Mouse (Mus musculus) megakaryocyte-erythroid progenitor cell, adult 5-6 weeks (primary cell): ENCODE measurements around the gene Pitx2. TPM values are rescaled to one million over a fixed set of nuclear protein-coding genes. Genes with fewer than 3 reads are reported as not detected.

Experiments used
- ATAC-seq: replicated peaks from 2 replicates; pipeline ENCODE4 v1.8.0; 2016; ENCODE audit warnings: mild to moderate bottlenecking, inconsistent platforms; ENCODE audit not compliant: severe bottlenecking, poor library complexity, low FRiP score, low TSS enrichment
- total RNA-seq, 2 experiments: library from RNA; stranded (forward) in 1 of 2; stranded (reverse) in 1 of 2; fragments of 200-1000, 215-1000 nt in 1 of 2; fragments of >200 nt in 1 of 2; fragmentation: Nextera tagmentation in 1 of 2; gene quantifications; 2 replicates each; pipeline ENCODE4 v1.2.3; 2014 to 2017

Pitx2 gene
- total RNA-seq, 2 experiments from 2014 or later = not detected

DNA sequence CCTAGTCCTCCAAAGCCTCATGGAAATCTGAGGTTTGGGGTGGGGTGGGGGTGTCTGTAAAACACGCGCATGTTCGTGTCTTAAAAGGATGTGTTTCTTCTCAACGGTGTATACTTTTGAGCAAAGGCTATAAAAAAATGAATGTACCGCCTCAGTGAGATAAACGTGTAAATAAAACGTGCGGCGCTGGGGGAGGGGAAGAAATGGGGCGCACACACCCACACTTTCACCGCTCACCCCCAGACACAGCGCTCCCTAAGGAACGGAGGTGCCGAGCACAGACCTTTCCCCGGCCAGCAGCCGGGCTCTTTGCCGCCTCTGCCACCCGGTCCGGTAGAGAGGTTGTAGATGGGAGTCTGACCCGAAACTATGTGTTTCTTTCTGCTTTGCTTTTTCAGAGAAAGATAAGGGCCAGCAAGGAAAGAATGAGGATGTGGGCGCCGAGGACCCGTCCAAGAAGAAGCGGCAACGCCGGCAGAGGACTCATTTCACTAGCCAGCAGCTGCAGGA is 15.6 kb downstream of the Pitx2 start:
- no peak for ATAC-seq

DNA sequence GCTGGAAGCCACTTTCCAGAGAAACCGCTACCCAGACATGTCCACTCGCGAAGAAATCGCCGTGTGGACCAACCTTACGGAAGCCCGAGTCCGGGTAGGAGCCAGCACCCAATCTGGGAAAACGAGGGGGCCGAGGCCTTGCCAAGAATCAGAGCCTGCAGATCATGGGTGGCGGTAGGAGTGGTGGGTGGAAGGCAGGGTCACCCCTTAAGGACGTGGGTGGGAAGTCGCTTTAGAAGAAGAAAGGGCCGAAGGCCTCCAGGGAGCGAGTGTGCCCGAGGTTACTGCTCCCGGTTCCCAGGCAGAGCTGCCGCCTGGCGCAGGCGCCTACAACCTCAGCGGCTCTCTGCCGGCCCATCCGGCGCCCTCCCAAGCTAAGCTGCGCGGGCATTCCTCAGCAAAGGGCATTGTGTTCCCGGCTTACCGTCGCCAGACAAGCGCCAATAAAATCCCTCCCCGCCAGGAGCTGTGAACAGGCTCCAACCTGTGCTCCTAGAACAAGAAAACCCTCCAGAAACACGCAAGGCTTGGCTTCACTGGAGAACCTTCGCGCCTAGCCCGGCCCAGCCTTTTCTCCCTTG is 16.2 kb downstream of the Pitx2 start:
- no peak for ATAC-seq

DNA sequence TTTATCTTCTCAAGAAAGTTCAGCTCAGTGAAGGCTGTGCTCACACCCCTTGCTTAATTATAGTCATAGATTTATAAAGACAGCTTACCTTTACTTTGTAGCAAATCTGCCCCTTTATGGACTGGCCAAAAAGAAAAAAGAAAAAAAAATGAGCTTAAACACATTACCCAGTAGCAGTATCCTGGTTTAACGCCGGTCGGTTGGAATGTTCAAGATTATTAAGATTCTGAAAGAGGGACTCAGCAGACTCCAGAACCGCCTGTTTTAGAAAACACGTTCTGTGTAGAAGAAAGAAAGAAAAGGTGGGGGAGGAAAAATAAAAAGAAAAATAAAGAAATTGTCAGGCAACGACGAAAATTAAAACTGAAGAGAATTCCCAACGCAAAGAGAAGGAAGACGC is 16.8 kb downstream of the Pitx2 start:
- ATAC-seq = no peak

DNA sequence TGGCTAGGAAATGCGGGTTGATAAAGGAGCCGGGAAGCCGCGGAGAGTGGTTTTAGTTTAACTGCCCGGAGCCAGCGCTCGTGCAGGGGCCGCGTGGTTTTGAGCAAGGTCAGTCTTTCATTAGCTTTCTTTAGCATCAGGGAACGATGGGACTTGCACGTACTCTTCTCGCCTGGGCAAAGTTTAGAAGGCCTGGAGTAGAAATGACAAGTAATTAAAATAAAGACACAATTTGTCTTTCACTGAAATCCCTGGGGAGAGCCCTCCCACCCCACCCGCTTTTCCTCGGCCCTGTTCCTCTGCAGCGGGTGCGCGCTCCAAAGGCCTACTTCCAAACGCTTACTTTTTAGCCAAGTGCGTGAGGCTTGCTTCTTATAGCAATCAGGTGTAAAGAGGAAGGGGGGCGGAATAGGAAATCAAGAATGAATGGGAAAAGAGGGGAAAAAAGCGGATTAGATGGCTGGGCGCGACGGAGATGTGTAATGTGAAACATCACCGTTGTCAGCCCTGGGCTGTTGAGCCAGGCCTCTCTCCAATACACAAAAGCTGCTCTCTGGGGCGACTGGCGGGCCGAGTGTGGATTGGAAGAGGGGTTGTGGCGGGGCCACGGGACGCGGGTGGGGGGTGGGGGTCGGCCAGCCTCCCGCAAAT is 17.4 kb downstream of the Pitx2 start:
- no peak for ATAC-seq

DNA sequence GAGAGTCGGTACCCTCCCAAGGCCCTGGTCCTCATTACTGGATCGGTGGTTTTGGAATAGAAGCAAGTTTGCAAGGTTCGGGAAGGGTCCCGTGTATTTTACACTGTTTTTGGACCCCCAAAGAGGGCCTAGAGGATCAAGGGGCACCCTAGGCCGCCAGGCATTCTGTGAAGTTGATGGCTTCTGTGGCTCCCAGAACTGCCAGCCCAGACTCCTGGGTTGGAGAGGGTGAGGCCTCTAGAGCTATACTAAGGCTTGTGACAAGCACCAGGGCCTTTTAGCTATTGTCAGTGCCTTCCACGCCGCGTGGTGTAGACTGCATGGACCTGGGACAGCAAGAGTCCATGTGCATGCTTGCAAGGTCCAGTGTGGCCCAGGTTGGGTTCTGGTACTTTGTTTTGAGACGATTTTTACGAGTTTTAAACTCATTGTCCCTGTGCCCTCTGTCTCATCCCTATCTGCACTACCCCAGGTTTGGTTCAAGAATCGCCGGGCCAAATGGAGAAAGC is 18.2 kb downstream of the Pitx2 start:
- no peak for ATAC-seq

DNA sequence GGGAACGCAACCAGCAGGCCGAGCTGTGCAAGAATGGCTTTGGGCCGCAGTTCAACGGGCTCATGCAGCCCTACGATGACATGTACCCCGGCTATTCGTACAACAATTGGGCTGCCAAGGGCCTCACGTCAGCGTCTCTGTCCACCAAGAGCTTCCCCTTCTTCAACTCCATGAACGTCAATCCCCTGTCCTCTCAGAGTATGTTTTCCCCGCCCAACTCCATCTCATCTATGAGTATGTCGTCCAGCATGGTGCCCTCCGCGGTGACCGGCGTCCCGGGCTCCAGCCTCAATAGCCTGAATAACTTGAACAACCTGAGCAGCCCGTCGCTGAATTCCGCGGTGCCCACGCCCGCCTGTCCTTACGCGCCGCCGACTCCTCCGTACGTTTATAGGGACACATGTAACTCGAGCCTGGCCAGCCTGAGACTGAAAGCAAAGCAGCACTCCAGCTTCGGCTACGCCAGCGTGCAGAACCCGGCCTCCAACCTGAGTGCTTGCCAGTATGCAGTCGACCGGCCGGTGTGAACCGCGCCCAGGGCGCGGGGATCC is 18.8 kb downstream of the Pitx2 start:
- no peak for ATAC-seq

DNA sequence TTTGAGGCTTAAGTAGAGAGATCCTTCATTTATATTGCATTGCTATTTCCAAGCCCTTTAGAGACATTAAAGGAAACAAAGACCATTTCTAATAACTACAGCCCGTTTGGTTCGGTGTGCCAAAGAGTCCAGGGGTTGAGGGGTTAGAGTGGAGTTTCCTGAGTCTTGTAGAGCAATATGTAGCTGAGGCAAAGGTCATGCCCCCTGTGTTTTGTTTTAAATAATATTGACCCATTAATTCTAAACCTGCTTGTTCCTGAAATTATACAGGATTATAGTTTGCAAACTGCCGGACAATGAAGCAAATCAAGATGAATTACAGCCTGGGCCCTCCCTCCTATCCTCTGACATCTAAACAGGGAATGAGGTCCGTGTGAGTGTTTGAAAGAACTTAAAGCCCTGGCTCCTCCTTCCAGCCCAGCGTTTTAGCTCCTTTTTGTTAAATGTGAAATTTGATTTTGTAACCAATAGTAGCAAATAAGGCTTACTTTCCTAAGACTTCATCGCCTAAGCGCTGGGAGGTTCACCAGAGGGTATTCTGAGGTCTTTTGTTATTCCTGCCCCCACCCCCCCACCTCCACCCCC is 20.5 kb downstream of the Pitx2 start:
- ATAC-seq = no peak

DNA sequence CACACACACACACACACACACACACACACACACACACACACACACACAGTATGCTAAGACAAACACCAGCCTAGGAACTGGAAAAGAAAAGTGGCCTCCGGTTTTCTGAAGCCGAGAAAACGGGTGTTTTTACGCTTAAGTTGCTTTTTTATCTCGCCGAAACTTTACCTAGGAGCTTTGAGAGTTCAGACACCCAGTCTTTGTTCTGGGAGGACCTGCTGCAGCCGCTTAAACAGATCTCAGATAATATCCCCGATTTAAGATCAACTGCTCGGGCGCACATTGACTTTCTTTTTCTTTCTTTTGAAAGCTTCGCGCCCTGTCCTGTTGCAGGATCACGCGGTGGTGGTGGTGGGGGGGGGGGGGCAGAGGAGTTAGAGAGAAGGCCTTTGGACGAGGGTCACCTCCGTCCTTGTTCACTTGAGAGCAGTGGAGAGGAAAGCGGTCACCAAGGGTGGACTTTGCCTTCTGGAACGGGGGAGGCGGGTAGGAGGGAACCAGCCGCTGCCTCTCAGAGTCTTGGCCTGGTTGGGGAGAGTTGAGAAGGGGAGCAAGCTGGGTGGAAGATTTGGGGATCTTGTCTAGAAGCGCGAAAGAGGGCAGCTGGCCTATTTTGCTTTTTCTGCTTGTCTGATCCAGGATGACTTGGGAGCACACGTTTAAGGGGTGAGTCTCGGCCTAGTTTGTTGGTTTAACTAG is 21.2 kb downstream of the Pitx2 start:
- no peak for ATAC-seq

DNA sequence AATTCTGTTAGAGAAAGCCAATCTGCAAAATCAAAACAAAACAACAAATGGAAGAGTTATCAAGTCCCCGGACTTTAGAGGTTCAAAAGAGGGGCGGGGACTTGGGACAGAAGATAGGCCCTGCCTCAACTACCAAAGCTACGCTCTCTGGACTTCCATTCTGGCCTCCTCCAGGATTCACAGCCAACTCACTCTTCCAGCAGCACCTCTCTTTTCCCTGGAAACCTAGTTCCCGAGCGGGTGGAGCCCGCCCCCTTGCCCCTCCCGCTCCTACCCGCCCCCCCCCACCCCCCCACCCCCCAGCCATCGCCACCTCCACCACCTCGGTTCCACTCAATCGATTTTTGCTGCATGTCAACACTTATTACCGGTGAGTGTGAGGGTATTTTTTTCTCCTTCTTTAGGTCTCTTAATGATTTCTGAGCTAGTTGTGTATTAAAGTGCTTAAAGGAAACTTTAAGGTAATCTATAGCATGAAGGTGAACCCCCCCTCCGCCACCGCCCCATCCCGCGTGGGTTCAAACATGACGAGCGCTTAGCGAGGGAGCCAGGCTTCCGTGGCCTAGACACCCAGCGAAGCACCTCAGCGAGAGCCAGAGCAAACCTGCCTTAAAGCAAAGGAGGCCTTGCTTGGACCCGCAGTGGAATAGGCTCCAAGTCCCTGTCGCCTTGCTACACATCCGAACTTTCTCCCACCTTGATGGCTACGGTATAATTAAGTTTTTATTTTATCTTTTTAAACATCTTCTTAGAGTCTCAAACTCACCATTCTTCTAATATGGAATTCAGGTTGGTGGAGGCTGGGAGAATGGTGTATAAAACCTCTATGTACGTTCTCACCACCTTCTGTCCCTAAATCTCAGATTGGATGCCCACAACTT is 21.9 kb downstream of the Pitx2 start:
- no peak for ATAC-seq

DNA sequence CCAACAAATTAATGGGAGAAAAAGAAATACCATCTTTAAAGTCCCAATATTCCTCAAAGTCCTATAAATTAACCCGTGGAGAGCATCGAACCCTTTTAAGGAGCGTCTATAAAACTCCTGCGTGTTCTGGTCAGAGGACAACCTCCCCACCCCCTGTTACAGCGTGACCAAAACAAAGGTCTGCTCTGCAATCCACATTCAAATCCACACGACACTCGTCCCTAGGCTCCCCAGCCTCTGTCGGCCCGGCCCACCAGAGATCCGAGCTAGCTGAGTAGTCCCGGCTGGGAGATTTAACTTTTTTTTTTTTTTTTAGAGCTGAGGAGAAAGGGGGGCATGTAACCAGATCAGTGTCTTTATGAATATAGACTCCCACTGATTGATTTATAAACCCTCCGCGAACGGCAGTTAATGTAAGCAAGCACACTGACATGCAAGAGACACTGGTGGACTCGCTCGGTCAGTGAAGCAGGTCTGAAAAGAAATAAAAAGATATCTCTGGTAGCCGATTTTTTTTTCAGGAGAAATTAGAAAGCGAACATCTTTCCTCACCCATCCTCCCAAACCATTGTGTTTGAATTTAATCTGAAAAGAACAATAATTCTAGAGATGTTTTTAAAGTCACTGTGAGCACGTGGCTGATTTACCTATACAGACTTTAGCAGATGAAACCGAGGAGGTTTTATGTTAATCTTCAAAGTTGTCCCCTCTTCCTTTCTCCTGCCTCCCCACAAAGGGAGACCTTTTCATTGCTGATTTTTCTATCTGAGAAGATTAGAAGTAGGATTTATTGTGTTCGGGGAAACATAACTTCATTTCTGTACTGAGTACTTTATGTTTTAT is 23.0 kb downstream of the Pitx2 start:
- no peak for ATAC-seq

DNA sequence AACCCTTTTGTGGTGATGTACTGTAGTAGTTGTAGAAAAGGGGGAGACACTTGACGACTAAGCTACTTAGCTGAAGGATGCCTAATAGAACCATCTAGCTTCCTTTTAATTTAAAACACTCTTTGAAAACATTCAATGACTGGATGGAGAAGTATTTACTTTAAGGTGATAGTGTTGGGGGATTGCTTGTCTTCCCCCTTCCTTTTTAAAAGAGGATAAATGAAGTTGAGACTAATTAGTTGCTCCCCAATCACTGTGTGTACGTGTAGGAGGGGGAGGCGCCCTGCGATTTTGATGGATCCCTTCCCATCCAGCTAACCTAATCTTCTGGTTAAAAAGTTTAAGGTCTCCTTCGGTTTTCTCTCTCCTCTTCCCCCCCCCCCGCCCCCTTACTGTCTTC is 23.7 kb downstream of the Pitx2 start:
- no peak for ATAC-seq

DNA sequence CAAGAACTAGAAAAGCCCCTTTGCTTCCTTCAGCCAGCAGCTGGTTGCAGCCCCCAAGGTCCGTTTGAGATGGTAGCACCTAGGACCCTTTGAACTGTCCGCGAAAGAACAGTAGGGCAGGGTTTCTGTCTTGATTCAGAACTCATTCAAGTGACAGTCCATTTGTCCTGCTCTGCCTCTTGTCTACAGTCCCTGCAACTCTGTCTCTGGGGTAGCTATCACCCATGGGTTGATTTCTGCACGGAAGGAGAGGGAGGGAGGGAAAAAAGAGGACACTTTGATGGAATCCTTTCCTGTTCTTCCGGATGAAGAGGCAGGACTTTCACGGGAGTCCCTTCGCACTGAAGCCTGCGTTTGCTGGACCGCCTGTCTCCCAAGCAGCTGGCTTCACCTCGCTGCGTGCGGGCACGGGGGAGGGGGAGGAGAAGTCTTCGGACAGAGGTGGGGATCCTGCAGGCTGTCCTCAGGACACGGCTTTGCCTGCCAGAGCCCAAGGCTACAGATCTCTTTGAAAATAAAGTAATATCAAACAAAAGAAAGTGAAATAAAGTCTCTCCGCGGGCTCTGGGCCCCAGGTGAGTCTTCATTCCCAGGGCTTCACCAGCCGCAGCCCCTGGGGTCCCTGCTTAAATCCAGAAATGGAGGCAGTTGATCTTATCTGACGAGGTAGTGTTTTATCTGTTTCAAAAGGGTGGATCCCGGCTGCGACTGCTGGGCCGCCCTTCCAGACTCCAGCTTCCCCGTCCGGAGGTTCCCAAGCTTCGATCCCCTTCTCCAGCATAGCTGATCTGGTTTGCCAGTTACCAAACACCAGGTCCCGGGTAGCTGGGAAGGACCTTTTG is 24.5 kb downstream of the Pitx2 start:
- ATAC-seq = no peak

DNA sequence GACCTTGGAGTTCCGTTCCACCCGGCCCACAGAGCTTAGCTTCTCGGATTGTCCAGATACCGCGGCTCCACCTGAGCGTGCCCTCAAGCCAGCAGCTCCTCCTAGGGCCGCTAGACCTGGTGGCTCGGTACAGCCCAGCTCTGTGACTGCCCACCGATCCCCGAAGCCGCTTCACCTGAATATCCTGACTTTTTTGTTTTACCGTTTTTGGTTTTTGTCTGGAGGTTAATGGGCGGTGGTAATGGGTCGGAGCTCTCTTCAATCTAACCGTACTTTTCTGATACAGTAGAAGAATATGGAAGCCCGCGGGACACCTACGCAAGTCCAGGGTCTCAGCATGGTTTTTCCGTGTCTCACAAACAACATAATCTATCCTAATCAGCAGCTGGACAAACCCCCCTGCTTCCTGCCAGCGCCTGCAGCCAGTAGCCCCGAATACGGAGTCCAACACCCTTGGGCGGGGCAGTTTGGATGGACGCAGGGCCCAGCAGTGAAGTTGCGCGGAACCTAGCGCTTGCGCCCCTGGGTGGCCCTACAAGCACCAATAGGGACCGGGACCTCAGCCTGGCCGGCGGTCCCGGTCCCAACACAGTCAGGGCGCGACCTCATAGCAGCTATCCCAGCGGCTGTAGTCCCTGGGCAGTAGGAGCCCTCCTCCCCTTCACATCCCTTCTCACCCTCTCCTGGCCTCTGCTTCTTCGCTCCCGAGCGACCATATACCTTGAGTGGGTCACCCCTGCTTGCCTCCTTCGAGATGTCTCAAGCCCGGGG is 25.3 kb downstream of the Pitx2 start:
- ATAC-seq = 0 out of 2 replicates have a peak, but pooled peaks have one; percentile 38

DNA sequence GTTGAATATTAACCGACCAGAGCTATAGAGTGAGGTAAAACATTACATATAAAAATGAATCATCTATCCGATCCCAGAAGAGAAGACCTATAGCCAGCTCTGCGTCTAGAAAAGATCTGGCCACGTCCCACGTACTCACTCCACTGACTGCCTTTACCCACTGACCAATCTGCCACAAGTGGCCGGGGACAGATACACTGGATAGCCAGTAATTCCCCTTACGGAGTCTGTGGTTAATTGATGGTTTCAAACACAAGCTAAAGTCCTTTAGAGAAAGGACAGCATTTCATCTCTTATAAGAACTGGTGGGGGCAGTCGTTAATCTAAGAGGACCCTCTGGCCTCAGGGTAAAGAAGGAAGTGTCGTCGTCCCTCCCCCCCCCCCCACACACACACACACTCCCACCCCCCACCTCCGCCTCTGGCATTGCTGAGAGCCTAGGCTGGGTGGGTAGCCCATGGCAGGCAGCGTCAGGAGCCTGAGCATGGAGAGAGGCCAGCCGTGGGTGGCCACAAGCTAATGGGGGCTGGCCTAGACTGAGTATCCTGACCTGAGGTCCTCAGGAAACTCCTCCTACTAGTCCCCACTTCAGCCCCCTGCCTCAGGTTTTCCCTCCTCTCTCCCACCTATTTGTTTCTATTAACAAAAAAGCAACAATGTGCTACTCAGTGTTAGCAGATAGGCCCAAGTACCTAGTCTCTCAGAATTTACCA is 26.1 kb downstream of the Pitx2 start:
- ATAC-seq = no peak

DNA sequence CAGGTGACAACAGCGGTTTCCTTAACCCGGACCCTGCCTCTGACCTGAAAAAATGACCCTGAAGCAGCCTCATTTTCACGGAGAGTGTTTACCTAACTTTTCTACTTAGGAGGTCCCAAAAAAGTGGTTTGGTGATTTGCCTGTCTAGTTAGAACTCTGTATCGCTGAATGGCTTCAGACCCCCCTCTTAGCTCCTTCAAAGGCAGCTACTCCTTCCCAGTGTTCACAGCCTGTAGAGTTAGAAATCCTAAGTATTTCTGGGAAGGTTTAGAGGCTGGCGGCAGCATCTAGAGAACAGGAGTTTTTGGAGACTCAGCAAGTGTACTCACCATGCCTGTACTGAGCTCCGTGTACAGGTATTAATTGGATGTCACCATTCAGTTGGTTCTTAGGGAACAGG is 27.0 kb downstream of the Pitx2 start:
- no peak for ATAC-seq

DNA sequence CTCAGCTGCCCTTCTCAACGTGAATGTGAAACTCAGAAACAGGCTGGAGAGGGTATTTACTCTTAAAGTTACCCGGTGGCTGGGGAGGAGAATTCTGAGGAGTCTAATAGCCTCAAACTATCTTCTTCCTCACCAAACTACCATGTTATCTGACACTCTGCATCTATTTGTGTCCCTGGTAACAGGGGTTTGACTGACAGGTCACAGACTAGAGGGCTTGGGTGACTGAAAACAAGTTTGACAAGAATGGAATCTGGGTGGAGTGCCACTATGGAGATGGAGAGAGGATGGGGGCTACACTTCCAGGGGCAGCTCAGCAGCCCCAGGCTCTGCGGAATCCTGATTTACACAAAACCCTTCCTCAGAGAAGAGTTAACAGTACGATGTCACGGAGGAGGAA is 27.7 kb downstream of the Pitx2 start:
- no peak for ATAC-seq
